Mouse (Mus musculus) CD4-positive naive resting alpha-beta T cell, adult 57 days (primary cell): ENCODE results near the gene Thpo. TPM values are rescaled to one million over a fixed set of nuclear protein-coding genes. Genes with fewer than 3 reads are reported as not detected.

Source experiments
- total RNA-seq: library from RNA; stranded (reverse); gene quantifications from one replicate; pipeline ENCODE4 v1.2.4, GENCODE M21; 2023

The Thpo gene
- not detected for total RNA-seq

DNA sequence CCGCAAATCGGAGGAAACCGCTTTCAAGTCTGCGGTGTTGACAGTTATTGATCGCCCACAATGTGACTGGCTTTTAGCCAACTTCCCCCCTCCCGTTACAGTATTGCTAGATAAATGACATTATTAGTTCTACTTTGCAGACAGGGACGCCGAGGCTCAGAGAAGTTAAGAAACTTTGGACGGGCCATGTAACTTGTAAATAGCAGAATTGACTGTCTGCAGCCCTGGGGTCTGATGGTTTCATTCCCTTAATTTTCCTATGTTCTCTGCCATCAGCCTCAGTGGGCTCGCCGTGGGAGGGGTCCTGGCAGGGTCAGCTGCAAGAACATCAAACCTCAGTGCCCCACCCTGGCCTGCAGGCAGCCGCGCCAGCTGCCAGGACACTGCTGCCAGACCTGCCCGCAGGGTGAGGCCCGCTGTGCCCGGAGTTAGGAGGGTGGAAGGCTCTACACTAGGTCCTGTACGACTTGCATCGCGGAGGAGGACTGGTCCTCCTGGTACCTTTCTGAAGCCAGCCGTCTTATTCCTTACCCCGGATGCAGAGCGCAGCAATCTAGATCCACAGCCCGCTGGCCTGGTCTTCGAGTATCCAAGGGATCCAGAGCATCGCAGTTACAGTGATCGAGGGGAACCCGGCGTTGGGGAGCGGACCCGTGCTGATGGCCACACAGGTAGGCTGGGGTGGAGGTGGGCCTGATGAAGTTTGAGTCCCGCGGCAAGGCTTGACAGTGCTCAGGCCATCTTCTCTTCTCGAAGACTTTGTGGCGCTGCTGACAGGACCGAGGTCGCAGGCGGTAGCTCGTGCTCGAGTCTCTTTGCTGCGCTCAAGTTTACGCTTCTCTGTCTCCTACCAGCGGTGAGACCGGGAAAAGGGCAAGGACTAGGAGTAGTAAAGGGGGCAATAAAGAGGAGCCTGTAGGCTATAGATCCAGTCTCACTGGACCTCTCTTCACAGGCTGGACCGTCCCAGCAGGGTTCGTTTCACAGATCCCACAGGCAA lies at the start of gene Thpo:
Gene Thpo, minus strand, starts transcription at position 781 of the 1,000 bp plus-strand sequence.

DNA sequence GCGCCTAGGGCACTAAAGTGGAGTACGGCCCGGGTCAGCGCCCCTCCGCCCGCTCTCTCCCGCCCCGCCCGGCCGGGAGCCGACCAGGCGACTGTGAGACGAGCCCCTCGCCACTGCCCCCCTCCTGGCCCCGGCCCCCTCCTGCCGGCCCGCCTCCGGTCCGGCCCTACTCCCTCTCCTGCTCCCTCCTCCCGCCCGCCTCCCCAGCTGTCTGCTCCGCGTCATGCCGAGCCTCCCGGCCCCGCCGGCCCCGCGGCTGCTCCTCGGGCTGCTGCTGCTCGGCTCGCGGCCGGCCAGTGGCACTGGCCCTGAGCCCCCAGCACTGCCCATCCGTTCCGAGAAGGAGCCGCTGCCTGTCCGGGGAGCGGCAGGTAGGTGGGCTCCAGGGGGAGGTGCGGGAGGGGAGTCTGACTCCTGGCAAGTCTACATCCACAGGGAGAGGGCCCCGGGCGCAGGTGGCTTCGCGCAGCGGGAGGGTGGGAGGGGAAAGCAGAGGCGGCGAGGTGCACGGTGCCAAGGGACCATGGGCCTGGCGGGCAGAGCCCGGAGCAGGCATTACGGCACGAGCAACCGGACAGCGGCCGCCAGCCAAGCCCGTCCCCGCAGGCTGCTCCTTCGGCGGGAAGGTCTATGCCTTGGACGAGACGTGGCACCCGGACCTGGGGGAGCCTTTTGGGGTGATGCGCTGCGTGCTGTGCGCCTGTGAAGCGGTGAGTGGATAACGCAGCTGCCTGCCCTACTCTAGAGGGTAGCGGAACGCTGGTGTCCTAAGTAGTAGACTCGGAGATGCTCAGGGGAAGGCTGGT lies 1.2 kb downstream of the Thpo start, which contains the start of gene Chrd:
Gene Chrd, plus strand, starts transcription at position 203 of the 806 bp plus-strand sequence.

DNA sequence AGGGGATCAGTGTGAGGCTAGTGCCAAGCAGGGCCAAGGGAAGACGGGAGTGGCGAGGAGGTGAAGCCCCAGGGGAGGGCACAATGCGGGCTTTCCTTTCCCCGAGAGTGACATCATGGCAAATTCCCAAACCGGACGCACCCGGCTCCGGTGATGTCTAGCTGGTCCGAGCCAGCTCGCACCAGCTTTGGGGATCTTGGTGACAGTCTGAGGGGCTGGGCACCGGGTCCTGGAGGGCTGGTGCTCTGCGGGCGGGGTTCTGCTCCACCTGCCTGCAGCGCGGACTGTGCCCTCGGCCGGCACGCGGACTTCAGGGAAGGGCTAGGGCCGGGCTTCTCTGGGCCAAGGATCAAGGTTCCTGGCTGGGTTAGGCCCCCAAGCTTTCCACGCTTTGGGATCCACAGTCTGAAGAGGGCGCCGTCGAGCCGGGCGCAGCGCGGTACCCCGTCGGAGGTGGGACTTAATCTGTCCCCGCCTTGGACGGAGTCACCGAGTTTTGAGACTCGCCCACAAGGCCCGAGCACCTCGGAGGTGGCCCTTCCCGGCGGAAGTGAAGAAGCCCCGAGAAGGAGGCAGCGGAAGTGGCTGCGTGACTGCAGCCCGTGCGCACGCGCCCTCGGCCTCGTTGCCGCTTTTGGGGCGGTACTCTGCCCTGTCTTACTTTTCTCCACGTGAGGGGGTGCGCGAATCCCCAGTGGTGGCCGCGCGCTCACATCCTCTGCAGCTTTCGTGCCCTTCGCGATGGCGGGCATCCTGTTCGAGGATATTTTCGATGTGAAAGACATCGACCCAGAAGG lies 16.9 kb downstream of the Thpo start, which contains the start of the genes Polr2h and Clcn2:
Gene Polr2h, plus strand, starts transcription at position 485 of the 797 bp plus-strand sequence.
Gene Clcn2, minus strand, starts transcription at position 566 of the 797 bp plus-strand sequence.

DNA sequence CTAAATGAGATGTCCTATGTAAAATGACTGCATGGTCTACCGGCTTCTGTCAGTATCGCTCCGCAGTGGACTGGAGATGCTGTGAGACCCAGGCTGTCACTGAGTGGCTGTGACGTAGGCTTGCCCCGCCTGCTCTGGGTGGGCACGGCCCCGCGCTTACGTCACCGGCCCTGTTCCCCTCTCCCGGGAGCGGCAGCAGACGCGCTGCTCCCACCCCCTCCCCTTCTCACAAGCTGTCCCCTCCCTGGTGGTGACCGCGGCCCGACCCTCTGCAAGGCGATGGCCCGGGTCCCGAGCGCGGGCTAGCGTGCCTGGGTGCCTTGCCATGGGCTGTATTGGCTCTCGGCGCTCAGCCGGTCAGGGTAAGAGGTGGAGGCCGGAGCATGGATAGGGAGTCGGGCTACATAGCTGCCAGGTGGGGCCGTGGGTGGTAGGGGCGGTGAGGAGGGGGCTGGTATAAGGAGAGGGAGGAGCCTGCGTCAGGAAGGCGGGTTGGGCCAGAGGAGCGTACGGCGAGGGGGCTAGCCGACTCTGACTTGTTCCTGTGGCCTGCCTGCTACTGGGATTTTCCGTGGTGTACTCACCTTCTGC lies 41.1 kb downstream of the Thpo start, which contains the start of gene Fam131a:
Gene Fam131a, plus strand, starts transcription at position 131 of the 591 bp plus-strand sequence.

Other genes starting within 250 kb of the Thpo start
- gene Eif2b5, start 235.7 kb downstream of the Thpo start, total RNA-seq, result 57.6 TPM
- gene Dvl3, start 217.5 kb downstream of the Thpo start, total RNA-seq, result 39.1 TPM
- gene Ap2m1, start 199.0 kb downstream of the Thpo start, total RNA-seq, result 175 TPM
- gene Abcf3, start 185.9 kb downstream of the Thpo start, total RNA-seq, result 116 TPM
- gene Vwa5b2, start 145.0 kb downstream of the Thpo start, total RNA-seq, result 1.3 TPM
- gene Eef1akmt4, start 122.9 kb downstream of the Thpo start, total RNA-seq, result 9.0 TPM
- gene Gm49333, start 122.9 kb downstream of the Thpo start, total RNA-seq, result not detected
- 11.4 TPM for gene Alg3, start 122.8 kb downstream of the Thpo start, total RNA-seq
- gene Camk2n2, start 113.2 kb downstream of the Thpo start, total RNA-seq, result not detected
- not detected for gene Ece2, start 104.7 kb downstream of the Thpo start, total RNA-seq
- gene Psmd2, start 82.9 kb downstream of the Thpo start, total RNA-seq, result 111 TPM
- gene Eif4g1, start 66.2 kb downstream of the Thpo start, total RNA-seq, result 335 TPM
- gene Fam131a, start 41.3 kb downstream of the Thpo start, total RNA-seq, result 0.62 TPM
- gene Polr2h, start 16.8 kb downstream of the Thpo start, total RNA-seq, result 16.2 TPM
- gene Clcn2, start 16.8 kb downstream of the Thpo start, total RNA-seq, result 5.9 TPM
- gene Chrd, start 1.4 kb downstream of the Thpo start, total RNA-seq, result not detected